8 mouse cellular contexts compared by ENCODE assay signal in the genomic region with DNA sequence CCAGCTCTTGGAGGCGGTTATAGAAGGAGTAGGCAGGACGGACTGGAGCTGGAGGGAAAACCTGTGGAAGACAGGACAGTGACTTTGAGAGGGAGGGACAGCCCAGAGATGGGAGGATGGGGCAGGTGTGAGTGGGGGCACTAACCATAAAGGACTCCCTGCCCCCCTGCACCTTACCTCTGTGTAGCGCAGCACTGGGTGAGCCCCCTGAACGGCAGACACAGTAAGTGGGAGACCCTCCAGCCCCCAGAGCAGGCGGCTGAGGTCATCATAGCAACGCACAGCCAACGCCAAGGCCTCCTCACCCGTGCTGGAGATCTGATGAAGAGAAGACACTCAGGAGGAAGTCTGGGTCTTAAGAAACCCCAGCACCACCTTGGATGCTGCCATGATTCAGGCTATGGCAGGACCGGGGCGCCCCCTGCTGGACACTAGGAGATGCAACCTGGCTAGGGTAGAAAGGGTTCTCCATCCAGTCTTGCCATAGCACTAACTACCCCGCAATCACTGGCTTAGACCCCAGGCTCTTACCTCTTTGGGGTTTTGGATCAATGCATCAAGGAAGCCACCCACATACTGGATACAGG. TPM values are rescaled to one million over a fixed set of nuclear protein-coding genes. Genes with fewer than 3 reads are reported as not detected.
A peak's percentile ranks its signal among the peaks of the same experiment; 100 is the strongest.
DNase-seq lines count a peak whose midpoint lies in the region; ATAC-seq and TF ChIP-seq lines count a peak whose summit lies in the region.

No protein-coding gene starts in this region.

- 69% methylated on average over 11 of the region's 11 CpGs for WGBS in forebrain, postnatal 0 days
- WGBS in intestine, embryonic 15.5 days, result 76% methylated on average over 11 of the region's 11 CpGs

- no peaks in the 10 kb centered on the region for H3K27me3 ChIP-seq in forebrain, postnatal 0 days (ENCODE audit: insufficient read depth, low read length)
- H3K27me3 ChIP-seq in intestine, embryonic 15.5 days (replicated peaks), result no peaks in the 10 kb centered on the region

- H3K4me3 ChIP-seq in forebrain, postnatal 0 days (ENCODE audit: low read depth, low read length), result no peak overlapping the region
- H3K4me3 ChIP-seq in intestine, embryonic 15.5 days (replicated peaks), result no peak overlapping the region

- peaks cover 81% of the 10 kb centered on the region for H3K36me3 ChIP-seq in forebrain, postnatal 0 days (ENCODE audit: insufficient read depth)
- peaks cover 59% of the 10 kb centered on the region for H3K36me3 ChIP-seq in intestine, embryonic 15.5 days

- peak; percentile 77 for TF ChIP-seq CTCF in forebrain, postnatal 0 days (IDR thresholded peaks at IDR 0.05; ENCODE audit: low read depth)

- H3K4me2 ChIP-seq in forebrain, postnatal 0 days (ENCODE audit: low read depth), result no peak overlapping the region
- H3K4me2 ChIP-seq in intestine, embryonic 15.5 days (replicated peaks), result no peak overlapping the region

- peak; percentile 57 for DNase-seq in right cerebral cortex, adult 18-20 months
- DNase-seq in right cerebral cortex, postnatal 36 days (ENCODE audit: low spot score in 2 of 2), result no peak
- peak; percentile 89 for DNase-seq in adrenal gland, postnatal 14 days
- peak; percentile 53 for DNase-seq in forebrain, postnatal 0 days
- DNase-seq in liver, result peak; percentile 84
- peak; percentile 77 for DNase-seq in naive thymus-derived CD4-positive, alpha-beta T cell, adult 2 months (ENCODE audit: low read depth)
- peak; percentile 88 for DNase-seq in thymus, postnatal 4 days

- 0 out of 2 replicates have a peak, but pooled peaks cover 5% of the 10 kb centered on the region for H3K4me1 ChIP-seq in forebrain, postnatal 0 days (ENCODE audit: insufficient read depth)
- peaks cover 6% of the 10 kb centered on the region for H3K4me1 ChIP-seq in intestine, embryonic 15.5 days (replicated peaks)

- no peaks in the 10 kb centered on the region for H3K9me3 ChIP-seq in forebrain, postnatal 0 days (ENCODE audit: low read length)
- H3K9me3 ChIP-seq in intestine, embryonic 15.5 days, result no peaks in the 10 kb centered on the region

- no peak overlapping the region for H3K27ac ChIP-seq in forebrain, postnatal 0 days (ENCODE audit: low read depth, low read length)
- no peak overlapping the region for H3K27ac ChIP-seq in intestine, embryonic 15.5 days

- H3K9ac ChIP-seq in forebrain, postnatal 0 days, result no peak overlapping the region
- no peak overlapping the region for H3K9ac ChIP-seq in intestine, embryonic 15.5 days

- ATAC-seq in forebrain, postnatal 0 days, result 0 out of 2 replicates have a peak, but pooled peaks have one; percentile 12
- ATAC-seq in intestine, embryonic 15.5 days, result peak; percentile 37; the same call in 1 of the 2 replicates

RNA-seq across cellular contexts. Expression of a gene that starts 5.5 kb away (rescaled TPM):
- total RNA-seq in adrenal gland, postnatal 14 days (2021), result 45.2 and 49.5 TPM in 2 replicates
- 54.3 and 81.8 TPM in 2 replicates for total RNA-seq in forebrain, postnatal 0 days (2014; rRNA removed)
- 39.1 and 46.0 TPM in 2 replicates for polyA plus RNA-seq in forebrain, postnatal 0 days (2015; fragmentation: Nextera tagmentation; extraction: Ambion mirVana)
- 21.7 and 21.8 TPM in 2 replicates for polyA plus RNA-seq in intestine, embryonic 15.5 days (2015; fragmentation: Nextera tagmentation; extraction: Ambion mirVana)

RNA-seq across cellular contexts. Expression of a gene that starts 16.7 kb away (rescaled TPM):
- 102 and 113 TPM in 2 replicates for total RNA-seq in adrenal gland, postnatal 14 days (2021)
- 55.8 and 67.6 TPM in 2 replicates for total RNA-seq in forebrain, postnatal 0 days (2014; rRNA removed)
- 39.1 and 46.7 TPM in 2 replicates for polyA plus RNA-seq in forebrain, postnatal 0 days (2015; fragmentation: Nextera tagmentation; extraction: Ambion mirVana)
- polyA plus RNA-seq in intestine, embryonic 15.5 days (2015; fragmentation: Nextera tagmentation; extraction: Ambion mirVana), result 64.5 and 68.6 TPM in 2 replicates

RNA-seq across cellular contexts. Expression of a gene that starts 20.8 kb away (rescaled TPM):
- 2.7 TPM in 1 of 2 replicates, not detected in the other for total RNA-seq in adrenal gland, postnatal 14 days (2021)
- 0.23 TPM in 1 of 2 replicates, not detected in the other for total RNA-seq in forebrain, postnatal 0 days (2014; rRNA removed)
- 0.13 and 0.36 TPM in 2 replicates for polyA plus RNA-seq in forebrain, postnatal 0 days (2015; fragmentation: Nextera tagmentation; extraction: Ambion mirVana)
- polyA plus RNA-seq in intestine, embryonic 15.5 days (2015; fragmentation: Nextera tagmentation; extraction: Ambion mirVana), result 2.3 and 2.8 TPM in 2 replicates

Comparison
In these comparisons a context has a peak if more than half of its experiments do, and no peak if none do; other contexts are left out.
1. DNase-seq: peak in right cerebral cortex, adult 18-20 months (single experiment), adrenal gland, postnatal 14 days (single experiment), forebrain, postnatal 0 days (single experiment), liver (single experiment), naive thymus-derived CD4-positive, alpha-beta T cell, adult 2 months (single experiment) and thymus, postnatal 4 days (single experiment); none in right cerebral cortex, postnatal 36 days (0 of 2).